Mouse (Mus musculus) heart, embryonic 10.5 days (tissue): ENCODE data around the gene Gm20422. TPM values are rescaled to one million over a fixed set of nuclear protein-coding genes. Genes with fewer than 3 reads are reported as not detected.

Experiments used
- DNase-seq: peaks from one replicate; pipeline ENCODE4 v3.0.0-alpha.2; 2017; ENCODE audit warnings: low spot score
- H3K27ac ChIP-seq: fragments of 300-500 bp; sonication (generic); 2 replicates; pipeline ENCODE4 v1.5.1; 2016; ENCODE audit warnings: mild to moderate bottlenecking
- H3K27me3 ChIP-seq: fragments of 300-500 bp; sonication (generic); 2 replicates; pipeline ENCODE4 v1.6.1; 2016; ENCODE audit warnings: mild to moderate bottlenecking; ENCODE audit not compliant: poor library complexity, insufficient read depth, severe bottlenecking
- H3K36me3 ChIP-seq: fragments of 300-500 bp; sonication (generic); 2 replicates; pipeline ENCODE4 v1.6.1; 2016; ENCODE audit warnings: mild to moderate bottlenecking, moderate library complexity
- H3K4me1 ChIP-seq: fragments of 300-500 bp; sonication (generic); 2 replicates; pipeline ENCODE4 v1.6.1; 2016; ENCODE audit warnings: mild to moderate bottlenecking
- H3K4me3 ChIP-seq: fragments of 300-500 bp; sonication (generic); 2 replicates; pipeline ENCODE4 v1.5.1; 2016; ENCODE audit warnings: mild to moderate bottlenecking, moderate library complexity
- H3K9me3 ChIP-seq: fragments of 300-500 bp; sonication (generic); 2 replicates; pipeline ENCODE4 v1.6.1; 2016; ENCODE audit warnings: mild to moderate bottlenecking, moderate library complexity
- WGBS: fragments of 180-500 bp; shearing (Covaris S2); methylation state at CpG from one replicate; pipeline ENCODE4 v1.1.7; 2016; 5-methylcytosine and 5-hydroxymethylcytosine counted together
- polyA plus RNA-seq: library from polyadenylated mRNA; unstranded; fragments of >200 nt; fragmentation: Nextera tagmentation; extraction: Ambion mirVana; gene quantifications from 2 replicates; pipeline ENCODE4 v1.2.1, GENCODE M21; 2016

Gm20422 gene
- polyA plus RNA-seq, 1 experiment from 2014 or later: 0.65 TPM

DNA sequence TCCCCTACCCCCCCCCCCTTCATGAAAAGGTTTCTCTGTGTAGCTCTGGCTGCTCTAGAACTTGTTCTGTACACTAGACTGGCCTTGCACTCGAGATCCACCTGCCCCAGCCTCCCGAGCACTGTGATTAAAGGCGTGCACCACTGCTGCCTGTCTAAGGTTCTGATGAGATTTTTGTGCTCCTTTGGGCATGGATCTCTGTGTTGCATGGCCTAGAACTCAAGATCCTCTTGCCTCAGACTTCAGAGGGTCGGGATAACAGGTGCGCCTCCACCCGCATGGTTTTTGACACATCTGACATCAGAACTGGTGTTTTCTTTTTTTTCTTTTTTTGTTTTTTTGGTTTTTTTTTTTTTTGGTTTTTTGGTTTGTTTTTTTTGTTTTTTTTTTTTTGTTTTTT, 29.9 kb upstream of the Gm20422 start:
- Histone ChIP-seq H3K36me3 (peaks cover 86% of the 10 kb centered on the region), H3K27me3 (no peaks in the 10 kb centered on the region), H3K9me3 (no peaks in the 10 kb centered on the region), H3K4me3 (no peak overlapping the region), H3K4me1 (peaks cover 15% of the 10 kb centered on the region), H3K27ac (no peak overlapping the region)
- no peak for DNase-seq
- WGBS: 91% methylated on average over 6 of the region's 6 CpGs

DNA sequence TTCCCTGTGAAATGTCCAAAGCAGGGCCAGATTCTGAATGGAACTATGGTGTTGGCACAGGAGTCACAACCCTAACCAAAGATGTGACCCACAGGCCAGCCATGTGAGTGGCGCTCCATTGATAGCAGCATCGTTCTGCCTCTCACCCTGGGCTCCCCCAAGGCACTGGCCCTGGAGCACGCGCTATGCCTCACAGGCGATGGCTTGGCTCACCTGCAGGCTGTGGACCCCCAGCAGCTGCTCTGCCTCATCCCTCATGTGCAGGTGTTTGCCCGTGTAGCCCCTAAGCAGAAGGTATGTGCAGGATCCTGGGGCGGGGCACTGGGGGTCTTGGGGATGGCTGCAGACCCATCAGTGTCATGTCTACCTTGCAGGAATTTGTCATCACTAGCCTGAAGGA, 28.7 kb upstream of the Gm20422 start:
- no peaks in the 10 kb centered on the region for H3K9me3 ChIP-seq
- no peaks in the 10 kb centered on the region for H3K27me3 ChIP-seq
- no peak overlapping the region for H3K27ac ChIP-seq
- H3K36me3 ChIP-seq: peaks cover 98% of the 10 kb centered on the region
- DNase-seq: no peak
- peaks cover 3% of the 10 kb centered on the region for H3K4me1 ChIP-seq
- no peak overlapping the region for H3K4me3 ChIP-seq
- WGBS: 93% methylated on average over 7 of the region's 7 CpGs

DNA sequence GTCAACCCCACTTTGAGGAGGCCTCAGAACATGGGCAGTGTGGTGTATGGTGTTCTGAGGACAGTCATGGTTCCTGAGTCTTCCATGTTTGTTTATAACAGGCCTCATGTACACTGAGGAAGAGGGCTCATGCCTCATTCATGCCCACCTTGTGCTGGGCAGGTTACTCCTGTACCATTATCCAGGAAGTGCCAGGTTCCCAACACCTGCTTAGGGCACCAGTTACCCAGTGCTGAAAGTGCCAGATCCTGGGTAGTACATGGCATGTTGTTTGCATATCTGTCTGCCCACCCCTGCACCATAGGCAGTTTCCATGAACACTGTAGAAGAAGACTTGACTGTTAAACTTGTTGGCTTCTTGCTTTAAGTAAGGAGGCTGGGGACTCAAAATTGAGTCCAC, 27.5 kb upstream of the Gm20422 start:
- no peaks in the 10 kb centered on the region for H3K4me1 ChIP-seq
- H3K27ac ChIP-seq: no peak overlapping the region
- H3K4me3 ChIP-seq: no peak overlapping the region
- no peak for DNase-seq
- peaks cover 98% of the 10 kb centered on the region for H3K36me3 ChIP-seq
- no peaks in the 10 kb centered on the region for H3K9me3 ChIP-seq
- H3K27me3 ChIP-seq: no peaks in the 10 kb centered on the region

DNA sequence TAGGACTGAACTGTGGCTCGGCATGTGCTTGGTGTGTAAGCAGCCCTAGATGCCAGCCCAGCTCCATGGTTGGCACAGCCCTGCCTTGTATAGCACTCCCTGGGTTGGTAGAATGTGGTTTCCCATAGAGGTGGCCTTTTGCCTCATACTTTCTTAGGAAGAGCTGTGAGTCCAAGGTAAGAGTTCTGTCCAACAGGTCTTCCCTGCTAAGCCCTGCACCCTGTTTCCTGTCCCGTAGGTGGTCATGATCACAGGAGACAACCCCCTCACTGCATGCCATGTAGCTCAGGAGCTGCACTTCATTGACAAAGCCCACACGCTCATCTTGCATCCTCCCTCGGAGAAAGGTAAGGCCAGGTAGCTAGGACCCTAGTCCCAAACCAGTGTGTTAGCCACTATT, 27.1 kb upstream of the Gm20422 start:
- no peak for DNase-seq
- Histone ChIP-seq H3K27me3 (no peaks in the 10 kb centered on the region), H3K4me3 (no peak overlapping the region), H3K4me1 (no peaks in the 10 kb centered on the region), H3K27ac (no peak overlapping the region), H3K9me3 (no peaks in the 10 kb centered on the region), H3K36me3 (peaks cover 98% of the 10 kb centered on the region)
- 92% methylated on average over 4 of the region's 4 CpGs for WGBS

DNA sequence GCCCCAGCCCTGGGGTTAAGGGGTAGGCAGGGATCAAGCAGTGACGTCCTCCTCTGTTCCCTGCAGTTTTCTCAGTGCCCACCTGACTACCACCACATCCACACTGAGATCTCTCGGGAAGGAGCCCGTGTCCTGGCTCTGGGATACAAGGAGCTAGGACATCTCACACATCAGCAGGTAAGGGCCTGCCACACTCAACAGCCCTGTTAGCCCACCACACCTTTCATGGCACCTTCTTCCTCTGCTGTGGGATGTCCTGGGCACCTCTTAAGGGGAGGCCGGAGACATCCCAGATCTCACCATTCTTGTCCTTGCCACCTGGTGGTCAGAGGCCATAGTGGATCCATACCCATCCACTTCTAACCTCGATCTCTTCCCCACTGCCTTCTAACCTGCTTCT, 25.3 kb upstream of the Gm20422 start:
- H3K27ac ChIP-seq: no peak overlapping the region
- WGBS: 86% methylated on average over 5 of the region's 5 CpGs
- H3K9me3 ChIP-seq: no peaks in the 10 kb centered on the region
- peaks cover 98% of the 10 kb centered on the region for H3K36me3 ChIP-seq
- DNase-seq: no peak
- no peaks in the 10 kb centered on the region for H3K4me1 ChIP-seq
- H3K4me3 ChIP-seq: no peak overlapping the region
- no peaks in the 10 kb centered on the region for H3K27me3 ChIP-seq

DNA sequence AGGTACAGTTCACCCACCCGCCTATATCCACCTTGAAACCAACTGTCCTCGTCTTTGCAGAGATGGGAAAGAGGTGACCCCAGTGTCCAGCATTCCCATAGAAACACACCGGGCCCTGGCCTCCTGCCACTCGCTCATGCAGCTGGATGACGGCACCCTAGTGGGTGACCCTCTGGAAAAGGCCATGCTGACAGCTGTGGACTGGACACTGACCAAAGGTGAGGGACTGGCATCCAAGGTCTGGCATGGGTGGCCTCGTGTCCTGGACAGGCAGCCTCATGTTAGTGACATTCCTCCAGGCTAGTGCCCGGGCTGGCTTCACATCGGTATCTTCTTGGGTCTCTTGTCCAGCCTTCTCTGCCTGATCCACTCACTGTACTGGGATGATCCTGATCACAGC, 24.6 kb upstream of the Gm20422 start:
- H3K9me3 ChIP-seq: no peaks in the 10 kb centered on the region
- no peak overlapping the region for H3K27ac ChIP-seq
- no peak for DNase-seq
- H3K36me3 ChIP-seq: peaks cover 100% of the 10 kb centered on the region
- 90% methylated on average over 8 of the region's 8 CpGs for whole genome bisulfite sequencing
- H3K27me3 ChIP-seq: no peaks in the 10 kb centered on the region
- no peak overlapping the region for H3K4me3 ChIP-seq
- no peaks in the 10 kb centered on the region for H3K4me1 ChIP-seq

DNA sequence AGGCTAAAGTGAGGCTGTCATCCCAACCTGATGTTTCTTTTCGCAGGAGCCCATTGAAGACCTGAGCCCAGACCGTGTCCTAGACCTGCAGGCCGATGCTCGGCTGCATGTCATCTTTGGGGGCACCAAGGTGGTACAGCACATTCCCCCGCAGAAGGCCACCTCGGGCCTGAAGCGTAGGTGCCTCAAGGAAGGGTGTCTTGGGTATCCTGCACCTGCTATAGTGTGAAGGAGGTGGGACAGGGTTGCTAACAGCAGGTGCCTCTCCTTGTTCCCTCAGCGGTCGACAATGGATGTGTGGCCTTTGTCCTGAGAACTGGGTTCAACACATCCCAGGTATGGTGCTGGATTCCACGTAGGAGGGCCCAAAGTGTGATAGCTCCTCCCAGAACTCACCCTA, 23.0 kb upstream of the Gm20422 start:
- H3K27ac ChIP-seq: no peak overlapping the region
- WGBS: 92% methylated on average over 10 of the region's 10 CpGs
- H3K36me3 ChIP-seq: peaks cover 95% of the 10 kb centered on the region
- no peak overlapping the region for H3K4me3 ChIP-seq
- H3K27me3 ChIP-seq: no peaks in the 10 kb centered on the region
- H3K4me1 ChIP-seq: peaks cover 3% of the 10 kb centered on the region; the same call in 1 of the 2 replicates
- no peak for DNase-seq
- no peaks in the 10 kb centered on the region for H3K9me3 ChIP-seq

GRCm38 (mm10) chr8:69796721-69797345, 22.1 kb upstream of the Gm20422 start:
- Histone ChIP-seq H3K9me3 (no peaks in the 10 kb centered on the region), H3K4me3 (no peak overlapping the region), H3K27me3 (no peaks in the 10 kb centered on the region), H3K4me1 (peaks cover 10% of the 10 kb centered on the region), H3K27ac (no peak overlapping the region), H3K36me3 (peaks cover 87% of the 10 kb centered on the region)
- 94% methylated on average over 16 of the region's 16 CpGs for WGBS
- DNase-seq: no peak

GRCm38 (mm10) chr8:69794901-69795300, 20.2 kb upstream of the Gm20422 start:
- H3K4me3 ChIP-seq: no peak overlapping the region
- H3K4me1 ChIP-seq: peaks cover 10% of the 10 kb centered on the region
- DNase-seq: no peak
- 96% methylated on average over 6 of the region's 6 CpGs for WGBS
- peaks cover 67% of the 10 kb centered on the region for H3K36me3 ChIP-seq
- no peak overlapping the region for H3K27ac ChIP-seq
- no peaks in the 10 kb centered on the region for H3K27me3 ChIP-seq
- H3K9me3 ChIP-seq: no peaks in the 10 kb centered on the region

GRCm38 (mm10) chr8:69794096-69794495, 19.4 kb upstream of the Gm20422 start:
- WGBS: 94% methylated on average over 3 of the region's 3 CpGs
- Histone ChIP-seq H3K4me3 (no peak overlapping the region), H3K27me3 (no peaks in the 10 kb centered on the region), H3K4me1 (peaks cover 13% of the 10 kb centered on the region), H3K9me3 (no peaks in the 10 kb centered on the region), H3K27ac (no peak overlapping the region), H3K36me3 (peaks cover 59% of the 10 kb centered on the region)
- no peak for DNase-seq

DNA sequence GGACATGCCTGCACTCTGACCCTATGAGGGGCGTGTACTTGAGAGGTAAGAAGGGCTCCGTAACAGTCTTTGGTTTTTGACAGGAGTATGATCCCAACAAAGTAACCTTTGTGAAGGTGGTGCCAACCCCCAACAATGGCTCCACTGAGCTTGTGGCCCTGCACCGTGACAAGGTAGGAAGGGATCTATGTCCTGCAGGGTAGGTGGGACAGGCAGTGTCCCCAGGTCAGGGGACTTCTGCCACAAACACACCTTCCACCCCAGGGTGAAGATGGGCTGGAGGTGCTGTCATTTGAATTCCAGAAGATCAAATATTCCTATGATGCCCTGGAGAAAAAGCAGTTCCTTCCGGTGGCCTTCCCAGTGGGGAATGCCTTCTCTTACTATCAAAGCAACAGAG, 19.0 kb upstream of the Gm20422 start:
- peaks cover 13% of the 10 kb centered on the region for H3K4me1 ChIP-seq
- WGBS: 96% methylated on average over 4 of the region's 4 CpGs
- peaks cover 55% of the 10 kb centered on the region for H3K36me3 ChIP-seq
- no peak overlapping the region for H3K27ac ChIP-seq
- no peak for DNase-seq
- H3K4me3 ChIP-seq: no peak overlapping the region
- no peaks in the 10 kb centered on the region for H3K27me3 ChIP-seq
- no peaks in the 10 kb centered on the region for H3K9me3 ChIP-seq

DNA sequence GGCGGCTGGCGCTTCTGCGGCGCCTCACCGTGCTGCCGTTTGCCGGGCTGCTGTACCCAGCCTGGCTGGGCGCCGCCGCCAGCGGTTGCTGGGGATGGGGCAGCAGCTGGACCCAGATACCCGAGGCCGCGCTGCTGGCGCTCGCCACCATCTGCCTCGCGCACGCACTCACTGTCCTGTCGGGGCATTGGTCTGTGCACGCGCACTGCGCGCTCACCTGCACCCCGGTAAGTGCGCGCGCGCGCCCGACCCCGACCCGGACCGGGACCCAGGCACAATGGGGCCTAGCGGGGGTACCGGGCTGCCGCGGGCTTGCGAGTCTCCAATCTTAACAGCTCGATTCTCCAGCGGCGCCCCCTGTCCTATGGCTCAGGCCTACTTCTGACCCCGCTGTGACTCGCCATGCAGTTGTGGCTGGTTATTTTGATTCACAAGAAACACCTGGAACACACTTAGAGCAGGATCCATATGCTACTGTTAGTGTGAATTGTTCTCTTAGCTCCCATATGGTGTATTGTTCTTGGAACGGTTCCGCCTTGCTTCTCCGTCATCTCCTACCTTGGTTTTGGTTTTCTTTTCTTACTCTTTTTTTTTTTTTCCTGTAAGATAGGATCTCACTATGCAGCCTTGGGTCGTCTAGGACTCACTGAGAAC, 16.9 kb upstream of the Gm20422 start:
- Histone ChIP-seq H3K27me3 (no peaks in the 10 kb centered on the region), H3K36me3 (peaks cover 34% of the 10 kb centered on the region), H3K27ac (peak overlapping the region; percentile 96), H3K9me3 (no peaks in the 10 kb centered on the region), H3K4me3 (peak overlapping the region; percentile 97), H3K4me1 (peaks cover 13% of the 10 kb centered on the region)
- under 1% methylated on average over 48 of the region's 48 CpGs for WGBS
- no peak for DNase-seq

GRCm38 (mm10) chr8:69790773-69791367, 16.2 kb upstream of the Gm20422 start, which contains the start of the genes Atp13a1 and Zfp866:
Gene Atp13a1, plus strand, starts transcription at chr8:69791163.
Gene Zfp866, minus strand, starts transcription at chr8:69791178.
- Histone ChIP-seq H3K36me3 (peaks cover 27% of the 10 kb centered on the region), H3K4me3 (peak within 1 kb of the TSS; percentile 97), H3K9me3 (no peaks in the 10 kb centered on the region), H3K27me3 (no peaks in the 10 kb centered on the region), H3K4me1 (peaks cover 13% of the 10 kb centered on the region), H3K27ac (peak within 1 kb of the TSS; percentile 96)
- under 1% methylated on average over 38 of the region's 38 CpGs for WGBS
- peak; percentile 96 for DNase-seq
